ENCODE assay signal across 8 mouse cellular contexts in the genomic region with DNA sequence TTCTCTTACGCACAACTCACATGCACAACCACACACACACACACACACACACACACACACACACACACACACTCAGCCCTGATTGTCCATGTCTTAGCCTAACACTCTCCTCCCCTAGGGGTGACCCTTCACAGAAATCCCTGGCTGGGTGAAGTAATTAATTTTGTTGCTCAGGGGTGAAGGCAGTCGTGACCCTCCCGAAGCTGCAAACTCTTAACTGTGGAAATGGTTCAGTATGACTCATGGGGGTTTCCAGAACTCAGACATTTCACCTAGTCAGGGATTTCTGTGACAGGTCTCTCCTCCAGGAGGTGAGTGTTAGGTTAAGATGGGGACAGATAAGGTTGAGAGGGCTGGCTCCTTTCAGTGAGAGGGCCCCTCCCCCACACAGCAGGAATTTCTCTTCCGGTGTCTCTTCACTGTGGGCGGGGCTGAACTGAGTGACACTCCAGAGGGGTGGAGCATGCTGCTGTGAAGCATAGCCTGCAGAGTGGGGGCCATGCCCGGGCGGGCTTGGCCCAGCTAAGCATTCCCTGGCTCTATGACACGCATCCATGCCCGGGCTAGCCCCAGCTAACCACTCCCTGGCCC. TPM values are rescaled to one million over a fixed set of nuclear protein-coding genes. Genes with fewer than 3 reads are reported as not detected.
DNase-seq lines count a peak whose midpoint lies in the region; ATAC-seq and TF ChIP-seq lines count a peak whose summit lies in the region.

No protein-coding gene starts in this region.

- H3K36me3 ChIP-seq in forebrain, postnatal 0 days (ENCODE audit: insufficient read depth): no peaks in the 10 kb centered on the region
- H3K36me3 ChIP-seq in liver, adult 2 months (ENCODE audit: control insufficient read depth, insufficient read depth, low read length): no peaks in the 10 kb centered on the region

- H3K79me2 ChIP-seq in liver, adult 2 months (ENCODE audit: control insufficient read depth, insufficient read depth, low read length): no peaks in the 10 kb centered on the region

- H3K4me2 ChIP-seq in forebrain, postnatal 0 days (ENCODE audit: low read depth): no peak overlapping the region

- no peak for TF ChIP-seq CTCF in forebrain, postnatal 0 days (IDR thresholded peaks at IDR 0.05; ENCODE audit: low read depth)
- no peak for TF ChIP-seq CTCF in liver, adult 2 months (IDR thresholded peaks at IDR 0.05; ENCODE audit: low read depth, low read length)

- no peaks in the 10 kb centered on the region for H3K27me3 ChIP-seq in forebrain, postnatal 0 days (ENCODE audit: insufficient read depth, low read length)
- H3K27me3 ChIP-seq in liver, adult 2 months (ENCODE audit: control insufficient read depth, insufficient read depth, low read length): no peaks in the 10 kb centered on the region

- no peak overlapping the region for H3K27ac ChIP-seq in forebrain, postnatal 0 days (ENCODE audit: low read depth, low read length)
- H3K27ac ChIP-seq in liver, adult 2 months (replicated peaks; ENCODE audit: insufficient read depth, low read depth, low read length): no peak overlapping the region

- 54% methylated on average over 9 of the region's 9 CpGs for WGBS in forebrain, postnatal 0 days
- WGBS in liver, adult 2 months: 41% methylated on average over 9 of the region's 9 CpGs

- H3K4me3 ChIP-seq in forebrain, postnatal 0 days (ENCODE audit: low read depth, low read length): no peak overlapping the region
- 0 out of 2 replicates have a peak overlapping the region, but pooled peaks have one; percentile 18 for H3K4me3 ChIP-seq in liver, adult 2 months (ENCODE audit: insufficient read depth, low read depth, low read length)

- no peaks in the 10 kb centered on the region for H3K4me1 ChIP-seq in forebrain, postnatal 0 days (ENCODE audit: insufficient read depth)
- H3K4me1 ChIP-seq in liver, adult 2 months (ENCODE audit: control insufficient read depth, insufficient read depth, low read length): no peaks in the 10 kb centered on the region

- no peaks in the 10 kb centered on the region for H3K9me3 ChIP-seq in forebrain, postnatal 0 days (ENCODE audit: low read length)

- ATAC-seq in CD4-positive, CD25-positive, alpha-beta regulatory T cell, adult 4 months: peak; percentile 92
- 0 out of 2 replicates have a peak, but pooled peaks have one; percentile 28 for ATAC-seq in forebrain, postnatal 0 days
- ATAC-seq in granulocyte monocyte progenitor cell, adult 5-6 weeks (replicated peaks; ENCODE audit: poor library complexity, severe bottlenecking): no peak

- TF ChIP-seq POLR2A in liver, adult 2 months (IDR thresholded peaks at IDR 0.05; ENCODE audit: extremely low read depth, insufficient read depth, low read length): no peak

- no peak overlapping the region for H3K9ac ChIP-seq in forebrain, postnatal 0 days
- no peak overlapping the region for H3K9ac ChIP-seq in liver, adult 2 months (ENCODE audit: low read depth, low read length)

- DNase-seq in adrenal gland, adult 2 months: peak; percentile 36
- no peak for DNase-seq in adrenal gland, adult 8-10 months
- DNase-seq in forebrain, postnatal 0 days: no peak
- peak; percentile 39 for DNase-seq in liver, adult 2 months (ENCODE audit: extremely low read depth, low read depth, low spot score)
- peak; percentile 52 for DNase-seq in retina, postnatal 1 day
- no peak for DNase-seq in left cerebral cortex, adult 11 months (ENCODE audit: low spot score)

RNA-seq across cellular contexts. Expression of gene Mettl24, which starts 30.0 kb away (rescaled TPM):
- 1 to 10 TPM; 5.8 to 8.9 TPM for total RNA-seq in adrenal gland, adult 2 months (2021)
- polyA plus RNA-seq in adrenal gland, adult 2 months (2012; rRNA removed): 2.7 and 3.7 TPM in 2 replicates
- 10 to 100 TPM in 1 of 4 experiments, 1 to 10 TPM in 3; 6.7 to 10.4 (median 8.5) TPM for total RNA-seq in adrenal gland, adult 8-10 months (2022)
- polyA plus RNA-seq in CD4-positive, CD25-positive, alpha-beta regulatory T cell, adult 4 months (2017; shearing (Covaris generic)): under 1 TPM in 1 of 2 experiments, not detected in 1; 0.22 TPM
- total RNA-seq in forebrain, postnatal 0 days (2014; rRNA removed): 0.85 TPM in 1 of 2 replicates, not detected in the other
- polyA plus RNA-seq in forebrain, postnatal 0 days (2015; fragmentation: Nextera tagmentation; extraction: Ambion mirVana): 0.77 and 0.87 TPM in 2 replicates
- 0.07 TPM in 1 of 2 replicates, not detected in the other for total RNA-seq in liver, adult 2 months (2014; rRNA removed)
- polyA plus RNA-seq in liver, adult 2 months (2012; rRNA removed): 0.09 TPM in 1 of 2 replicates, not detected in the other
- not detected in 2 replicates for total RNA-seq in granulocyte monocyte progenitor cell, adult 5-6 weeks (2014; fragmentation: Nextera tagmentation)
- 0.13 and 0.21 TPM in 2 replicates for total RNA-seq in granulocyte monocyte progenitor cell, adult 5-6 weeks (2017)

Comparison
In these comparisons a context has a peak if more than half of its experiments do, and no peak if none do; other contexts are left out.
1. DNase-seq: peak in adrenal gland, adult 2 months (single experiment), liver, adult 2 months (single experiment) and retina, postnatal 1 day (single experiment); none in adrenal gland, adult 8-10 months (single experiment), forebrain, postnatal 0 days (single experiment) and left cerebral cortex, adult 11 months (single experiment).